21 mouse cellular contexts compared by ENCODE assay signal in the genomic region with DNA sequence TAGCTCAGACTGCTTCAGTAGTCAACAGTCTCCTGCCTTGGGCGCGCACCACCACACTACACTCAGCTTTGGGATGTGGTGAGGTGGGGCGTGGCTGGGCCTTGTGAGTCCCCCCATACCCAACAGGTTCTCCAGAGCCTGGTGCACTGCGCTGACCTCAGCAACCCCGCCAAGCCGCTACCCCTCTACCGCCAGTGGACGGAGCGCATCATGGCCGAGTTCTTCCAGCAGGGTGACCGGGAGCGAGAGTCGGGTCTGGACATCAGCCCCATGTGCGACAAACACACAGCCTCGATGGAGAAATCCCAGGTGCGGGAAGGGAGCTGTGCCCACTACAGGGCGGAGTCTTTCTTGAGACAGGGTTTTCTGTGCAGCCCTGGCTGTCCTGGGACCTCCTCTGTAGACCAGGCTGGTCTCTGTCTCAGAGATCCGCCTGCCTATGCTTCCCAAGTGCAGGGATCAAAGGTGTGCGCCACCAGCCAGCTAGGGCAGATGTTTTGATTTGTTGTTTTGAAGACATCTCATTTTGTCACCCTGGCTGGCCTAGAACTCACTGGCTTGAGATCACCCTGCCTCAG. TPM values are rescaled to one million over a fixed set of nuclear protein-coding genes. Genes with fewer than 3 reads are reported as not detected.
DNase-seq lines count a peak whose midpoint lies in the region; ATAC-seq and TF ChIP-seq lines count a peak whose summit lies in the region.
"Had no signal": no experiment of that assay in that cellular context is flagged by ENCODE, and none has a peak within 500 bp of the region (broad histone marks: within the 10 kb centered on the region; RNA-seq: fewer than 3 reads in every experiment).

No protein-coding gene starts in this region.

- TF ChIP-seq POLR2A in thymus, adult 2 months (IDR thresholded peaks at IDR 0.05; ENCODE audit: control insufficient read depth, extremely low read depth, insufficient read depth, low read length, poor library complexity): no peak

- ATAC-seq in forebrain, embryonic 14.5 days: no peak
- ATAC-seq: inflammation-experienced regulatory T-cells, adult 6 months; midbrain, embryonic 16.5 days had no signal

- H3K9ac ChIP-seq in forebrain, embryonic 14.5 days (ENCODE audit: low read length): no peak overlapping the region
- H3K9ac ChIP-seq: embryonic facial prominence, embryonic 13.5 days; hindbrain, embryonic 12.5 days had no signal

- peaks cover 18% of the 10 kb centered on the region for H3K4me1 ChIP-seq in thymus, adult 2 months (replicated peaks; ENCODE audit: control insufficient read depth, insufficient read depth, low read length)
- no peaks in the 10 kb centered on the region for H3K4me1 ChIP-seq in forebrain, embryonic 14.5 days (ENCODE audit: control insufficient read depth, insufficient read depth, low read length)

- no peak for TF ChIP-seq CTCF in thymus, adult 2 months (IDR thresholded peaks at IDR 0.05; ENCODE audit: borderline replicate concordance, control insufficient read depth, extremely low read depth, insufficient read depth, low read length, poor library complexity)

- H3K9me3 ChIP-seq in forebrain, embryonic 14.5 days (replicated peaks; ENCODE audit: control insufficient read depth, low read length): no peaks in the 10 kb centered on the region
- H3K9me3 ChIP-seq: embryonic facial prominence, embryonic 13.5 days; hindbrain, embryonic 12.5 days had no signal

- H3K4me2 ChIP-seq in forebrain, embryonic 14.5 days (ENCODE audit: low read length): no peak overlapping the region
- H3K4me2 ChIP-seq: embryonic facial prominence, embryonic 13.5 days; hindbrain, embryonic 12.5 days had no signal

- H3K36me3 ChIP-seq in thymus, adult 2 months (ENCODE audit: control insufficient read depth, insufficient read depth, low read length): no peaks in the 10 kb centered on the region
- H3K36me3 ChIP-seq in forebrain, embryonic 14.5 days (ENCODE audit: control insufficient read depth, insufficient read depth, low read length): no peaks in the 10 kb centered on the region
- H3K36me3 ChIP-seq: embryonic facial prominence, embryonic 13.5 days; hindbrain, embryonic 12.5 days had no signal

- H3K4me3 ChIP-seq in thymus, adult 2 months (ENCODE audit: control insufficient read depth, insufficient read depth, low read length): no peak overlapping the region
- H3K4me3 ChIP-seq in forebrain, embryonic 14.5 days (ENCODE audit: low read depth, low read length): no peak overlapping the region
- H3K4me3 ChIP-seq: embryonic facial prominence, embryonic 13.5 days; hindbrain, embryonic 12.5 days; left cerebral cortex, adult 2 months had no signal

- 91% methylated on average over 19 of the region's 19 CpGs for WGBS in thymus, adult 2 months
- WGBS in forebrain, embryonic 14.5 days: 81% methylated on average over 19 of the region's 19 CpGs

- H3K27ac ChIP-seq in thymus, adult 2 months (ENCODE audit: control insufficient read depth, insufficient read depth, low read length): no peak overlapping the region
- H3K27ac ChIP-seq in forebrain, embryonic 14.5 days (ENCODE audit: low read depth, low read length): no peak overlapping the region
- H3K27ac ChIP-seq: embryonic facial prominence, embryonic 13.5 days; hindbrain, embryonic 12.5 days had no signal

- H3K27me3 ChIP-seq in thymus, adult 2 months (ENCODE audit: control insufficient read depth, insufficient read depth, low read length): peaks cover 2% of the 10 kb centered on the region; the same call in 1 of the 2 replicates
- peaks cover 23% of the 10 kb centered on the region for H3K27me3 ChIP-seq in forebrain, embryonic 14.5 days (replicated peaks; ENCODE audit: control insufficient read depth, insufficient read depth, low read length)

- DNase-seq in cerebellum, adult 11-12 months: peak; percentile 16
- no peak for DNase-seq in cerebellum, adult 9-11 months
- DNase-seq in layer of hippocampus, adult 9-11 months: peak; percentile 6
- no peak for DNase-seq in layer of hippocampus, postnatal 36 days
- DNase-seq in thymus, postnatal 14 days: peak; percentile 3
- no peak for DNase-seq in thymus, adult 2 months
- no peak for DNase-seq in forebrain, embryonic 14.5 days (ENCODE audit: low spot score)
- DNase-seq: cerebellum, postnatal 10 days; heart, postnatal 10 days; kidney, adult 9 months; left cerebral cortex, postnatal 4 days; lung, adult 18-20 months; right cerebral cortex, adult 18-20 months; thymus, adult 18-20 months had no signal

RNA-seq across cellular contexts. Expression of gene Rab3a, which starts 5.3 kb away (rescaled TPM):
- 100 to 1,000 TPM; 729 to 765 TPM for total RNA-seq in layer of hippocampus, postnatal 36 days (2021)
- polyA plus RNA-seq in thymus, adult 2 months (2012; rRNA removed): 17.8 and 20.8 TPM in 2 replicates
- 330 and 371 TPM in 2 replicates for polyA plus RNA-seq in forebrain, embryonic 14.5 days (2014; fragmentation: Nextera tagmentation; extraction: Ambion mirVana)

RNA-seq across cellular contexts. Expression of gene Mpv17l2, which starts 11.6 kb away (rescaled TPM):
- 10 to 100 TPM; 34.3 to 35.8 TPM for total RNA-seq in layer of hippocampus, postnatal 36 days (2021)
- 72.9 and 103 TPM in 2 replicates for polyA plus RNA-seq in thymus, adult 2 months (2012; rRNA removed)
- 52.3 and 60.8 TPM in 2 replicates for polyA plus RNA-seq in forebrain, embryonic 14.5 days (2014; fragmentation: Nextera tagmentation; extraction: Ambion mirVana)

RNA-seq across cellular contexts. Expression of gene Pde4c, which starts 25.7 kb away (rescaled TPM):
- total RNA-seq in layer of hippocampus, postnatal 36 days (2021): 1 to 10 TPM; 1.5 to 2.4 TPM
- 4.9 and 6.2 TPM in 2 replicates for polyA plus RNA-seq in thymus, adult 2 months (2012; rRNA removed)
- not detected in 2 replicates for polyA plus RNA-seq in forebrain, embryonic 14.5 days (2014; fragmentation: Nextera tagmentation; extraction: Ambion mirVana)

RNA-seq across cellular contexts. Expression of gene Pik3r2, which starts 27.3 kb away (rescaled TPM):
- 100 to 1,000 TPM; 153 to 158 TPM for total RNA-seq in layer of hippocampus, postnatal 36 days (2021)
- polyA plus RNA-seq in thymus, adult 2 months (2012; rRNA removed): 124 and 136 TPM in 2 replicates
- 57.9 and 84.9 TPM in 2 replicates for polyA plus RNA-seq in forebrain, embryonic 14.5 days (2014; fragmentation: Nextera tagmentation; extraction: Ambion mirVana)

RNA-seq across cellular contexts. Expression of gene Gm3336, which starts 30.8 kb away (rescaled TPM):
- not detected for total RNA-seq in layer of hippocampus, postnatal 36 days (2021)
- 0.48 and 0.50 TPM in 2 replicates for polyA plus RNA-seq in thymus, adult 2 months (2012; rRNA removed)
- polyA plus RNA-seq in forebrain, embryonic 14.5 days (2014; fragmentation: Nextera tagmentation; extraction: Ambion mirVana): not detected in 2 replicates
- total RNA-seq: gastrocnemius, adult 8-10 months; heart, postnatal 10 days; layer of hippocampus, adult 8-10 months; left cerebral cortex, adult 2 months; left cerebral cortex, postnatal 4 days had no signal
- polyA plus RNA-seq: embryonic facial prominence, embryonic 13.5 days; hindbrain, embryonic 12.5 days; midbrain, embryonic 16.5 days had no signal

Comparison
In these comparisons a context has a peak if more than half of its experiments do, and no peak if none do; other contexts are left out.
1. DNase-seq: peak in cerebellum, adult 11-12 months (single experiment), layer of hippocampus, adult 9-11 months (single experiment) and thymus, postnatal 14 days (single experiment); none in cerebellum, adult 9-11 months (single experiment), layer of hippocampus, postnatal 36 days (0 of 2), thymus, adult 2 months (single experiment) and forebrain, embryonic 14.5 days (single experiment).
2. RNA of gene Rab3a, which starts 5.3 kb away (polyA plus RNA-seq): 330 to 371 TPM in forebrain, embryonic 14.5 days; 17.8 to 20.8 TPM in thymus, adult 2 months; every median in the first group is over 10 times any median in the second.